Mouse (Mus musculus) heart, postnatal 0 days (tissue): ENCODE data around the gene Agbl4. TPM values are rescaled to one million over a fixed set of nuclear protein-coding genes. Genes with fewer than 3 reads are reported as not detected.

Source experiments
- ATAC-seq: fragments of 200-750 bp; cut with Nextera tagmentation; 2 replicates; pipeline ENCODE4 v1.8.0; 2017; ENCODE audit warnings: low read depth, moderate number of reproducible peaks, moderate library complexity; ENCODE audit not compliant: insufficient read depth
- DNase-seq: peaks from one replicate; pipeline ENCODE4 v3.0.0-alpha.2; 2016; ENCODE audit warnings: low spot score
- H3K27ac ChIP-seq: fragments of 300-500 bp; sonication (generic); 2 replicates; pipeline ENCODE4 v1.5.1; 2014; ENCODE audit warnings: low read depth, mild to moderate bottlenecking
- H3K27me3 ChIP-seq: fragments of 300-500 bp; sonication (generic); 2 replicates; pipeline ENCODE4 v1.6.1; 2014; ENCODE audit warnings: low read length, mixed read lengths; ENCODE audit not compliant: control insufficient read depth, insufficient read depth
- H3K36me3 ChIP-seq: fragments of 300-500 bp; sonication (generic); replicated peaks from 2 replicates; pipeline ENCODE4 v1.6.1; 2014; ENCODE audit warnings: low read length, mixed read lengths; ENCODE audit not compliant: control insufficient read depth, insufficient read depth
- H3K4me1 ChIP-seq: fragments of 300-500 bp; sonication (generic); 2 replicates; pipeline ENCODE4 v1.6.1; 2014; ENCODE audit warnings: antibody characterized with exemption; ENCODE audit not compliant: control insufficient read depth, insufficient read depth
- H3K4me2 ChIP-seq: fragments of 300-500 bp; sonication (generic); 2 replicates; pipeline ENCODE4 v1.6.1; 2014; ENCODE audit warnings: low read depth, mild to moderate bottlenecking, low read length, moderate library complexity
- H3K4me3 ChIP-seq: fragments of 300-500 bp; sonication (generic); 2 replicates; pipeline ENCODE4 v1.5.1; 2014; ENCODE audit warnings: low read depth, low read length
- H3K9ac ChIP-seq: fragments of 300-500 bp; sonication (generic); replicated peaks from 2 replicates; pipeline ENCODE4 v1.6.1; 2014; ENCODE audit warnings: low read depth, low read length, mixed read lengths
- H3K9me3 ChIP-seq: fragments of 300-500 bp; sonication (generic); replicated peaks from 2 replicates; pipeline ENCODE4 v1.6.1; 2016; ENCODE audit warnings: low read length; ENCODE audit not compliant: control insufficient read depth
- CTCF ChIP-seq: IDR thresholded peaks from 2 replicates; pipeline ENCODE4 v1.5.1; 2016; ENCODE audit warnings: antibody characterized with exemption, control low read depth, low read depth
- EP300 ChIP-seq: IDR thresholded peaks from 2 replicates; pipeline ENCODE4 v1.6.1; 2016; ENCODE audit warnings: antibody characterized with exemption, low read depth
- WGBS: fragments of 180-500 bp; shearing (Covaris S2); extraction: QIAGEN DNeasy Blood & Tissue Kit; methylation state at CpG from one replicate; pipeline ENCODE4 v1.1.7; 2014; 5-methylcytosine and 5-hydroxymethylcytosine counted together
- polyA plus RNA-seq: library from polyadenylated mRNA; unstranded; fragments of >200 nt; fragmentation: Nextera tagmentation; extraction: Ambion mirVana; gene quantifications from 2 replicates; pipeline ENCODE4 v1.2.1, GENCODE M21; 2015
- total RNA-seq: library from RNA; depleted of rRNA; stranded (reverse); fragments of >200 nt; gene quantifications from 2 replicates; pipeline ENCODE4 v1.2.3, GENCODE M21; 2014; ENCODE audit warnings: low replicate concordance

Agbl4 gene
- total and polyA plus RNA-seq, 2 experiments from 2014 or later, result 0.55 TPM; not detected in 1

GRCm38 (mm10) chr4:111308572-111309288 lies 911.3 kb downstream of the Agbl4 start:
- DNase-seq (no peak), ATAC-seq (no peak)
- Histone ChIP-seq H3K9ac (no peak overlapping the region), H3K4me1 (no peaks in the 10 kb centered on the region), H3K27me3 (no peaks in the 10 kb centered on the region), H3K4me2 (no peak overlapping the region), H3K4me3 (no peak overlapping the region), H3K36me3 (no peaks in the 10 kb centered on the region), H3K27ac (no peak overlapping the region), H3K9me3 (0 out of 2 replicates have a peak, but pooled peaks cover 6% of the 10 kb centered on the region)
- 58% methylated on average over 3 of the region's 3 CpGs for WGBS
- TF ChIP-seq EP300, result no peak
- TF ChIP-seq CTCF, result peak; percentile 47

DNA sequence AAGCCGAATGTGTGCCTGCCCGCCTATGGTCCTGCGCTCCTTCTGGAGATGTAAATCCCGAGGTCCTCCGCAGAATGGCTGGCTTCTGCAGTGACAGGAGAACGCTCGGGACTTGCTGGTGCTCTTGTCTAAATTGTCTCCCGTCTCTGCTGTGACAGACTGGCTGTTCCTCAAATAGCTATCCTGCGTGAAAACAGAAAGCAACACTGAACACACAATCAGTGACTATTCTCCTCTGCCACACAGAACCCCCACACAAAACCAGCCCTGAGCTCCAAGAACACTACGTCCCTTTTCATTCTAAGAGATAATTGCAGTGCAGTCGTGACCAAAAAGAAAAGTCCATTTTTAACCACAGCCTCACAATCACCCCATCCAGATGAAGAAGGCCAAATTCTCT lies 929.6 kb downstream of the Agbl4 start:
- Histone ChIP-seq H3K4me2 (no peak overlapping the region), H3K9ac (no peak overlapping the region), H3K27ac (no peak overlapping the region), H3K9me3 (no peaks in the 10 kb centered on the region), H3K36me3 (no peaks in the 10 kb centered on the region), H3K4me3 (no peak overlapping the region), H3K27me3 (no peaks in the 10 kb centered on the region), H3K4me1 (no peaks in the 10 kb centered on the region)
- 52% methylated on average over 11 of the region's 11 CpGs for WGBS
- ATAC-seq, result no peak
- DNase-seq, result no peak
- TF ChIP-seq CTCF (no peak), EP300 (no peak)

DNA sequence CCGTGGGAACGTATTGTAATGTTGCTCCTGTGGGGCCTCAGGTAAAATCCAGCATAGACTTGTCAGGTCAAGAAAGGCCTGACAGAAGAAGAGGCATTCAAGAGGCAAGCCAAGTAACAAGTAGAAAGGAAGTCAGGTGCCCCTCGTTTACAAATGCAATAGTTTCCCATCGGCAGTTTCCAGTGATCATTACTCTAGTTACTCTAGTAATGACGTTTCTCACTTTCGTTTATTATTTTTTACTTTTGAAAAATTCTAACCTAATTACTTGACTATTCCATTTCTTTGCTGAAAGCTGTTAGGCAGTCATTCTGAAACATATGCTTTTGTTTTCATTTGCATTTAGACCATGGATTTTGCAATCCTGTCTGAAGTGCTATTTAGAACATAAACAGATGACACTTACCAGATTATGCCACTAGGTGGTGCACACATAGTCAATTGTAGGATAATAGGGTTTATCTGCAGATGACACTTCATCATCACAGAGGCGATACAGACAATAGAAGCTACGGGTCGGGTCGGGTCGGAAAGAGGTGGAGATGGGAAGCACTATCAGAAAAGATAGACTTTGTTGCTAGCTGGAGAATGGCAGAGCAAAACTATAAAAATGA lies 930.4 kb downstream of the Agbl4 start:
- WGBS, result 48% methylated on average over 11 of the region's 11 CpGs
- Histone ChIP-seq H3K4me3 (no peak overlapping the region), H3K27me3 (no peaks in the 10 kb centered on the region), H3K27ac (no peak overlapping the region), H3K36me3 (no peaks in the 10 kb centered on the region), H3K9ac (no peak overlapping the region), H3K9me3 (no peaks in the 10 kb centered on the region), H3K4me1 (no peaks in the 10 kb centered on the region), H3K4me2 (no peak overlapping the region)
- DNase-seq (peak; percentile 33), ATAC-seq (no peak)
- TF ChIP-seq EP300 (no peak), CTCF (peak; percentile 78)

DNA sequence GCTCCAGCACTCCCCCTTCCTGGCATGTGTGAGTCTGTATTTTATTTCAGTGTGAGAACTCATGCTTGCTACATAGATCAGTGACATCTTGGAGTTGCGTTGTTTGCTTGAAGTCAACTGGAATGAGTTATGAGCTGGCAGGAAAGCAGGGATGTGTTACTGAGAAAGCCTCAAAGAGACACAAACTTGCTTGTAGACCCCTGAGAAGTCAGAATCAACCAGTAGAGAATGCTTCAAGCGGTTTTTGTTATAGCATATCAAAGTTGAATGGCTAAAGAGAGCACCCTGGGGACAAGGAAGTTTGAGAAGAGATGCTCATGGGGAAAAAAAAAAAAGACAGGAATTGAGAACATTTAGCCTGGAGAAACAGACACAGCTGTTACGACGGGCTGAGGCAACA lies 932.0 kb downstream of the Agbl4 start:
- DNase-seq (no peak), ATAC-seq (no peak)
- Histone ChIP-seq H3K9ac (no peak overlapping the region), H3K27me3 (no peaks in the 10 kb centered on the region), H3K4me2 (no peak overlapping the region), H3K9me3 (no peaks in the 10 kb centered on the region), H3K4me3 (no peak overlapping the region), H3K27ac (no peak overlapping the region), H3K36me3 (no peaks in the 10 kb centered on the region), H3K4me1 (no peaks in the 10 kb centered on the region)
- 82% methylated on average over 4 of the region's 4 CpGs for WGBS
- TF ChIP-seq EP300, result no peak
- TF ChIP-seq CTCF, result no peak

DNA sequence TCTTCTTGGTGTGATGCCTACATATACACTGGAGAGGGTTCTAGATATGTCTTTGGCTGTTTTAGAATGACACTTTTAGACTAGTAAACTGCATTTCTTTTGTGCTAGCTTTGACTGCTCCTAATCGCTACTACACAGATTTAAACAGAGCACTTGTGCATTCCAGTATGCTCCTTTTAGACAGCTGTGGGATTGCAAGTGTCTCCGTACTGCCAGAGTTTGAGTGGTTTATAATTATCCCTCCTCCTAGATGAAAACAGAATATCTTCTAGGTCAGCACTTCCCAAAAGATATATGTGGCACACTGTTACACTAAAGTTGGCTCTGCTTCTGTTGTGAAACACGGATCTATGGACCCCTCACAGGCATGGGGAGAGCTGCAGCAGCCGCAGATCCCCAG lies 935.4 kb downstream of the Agbl4 start:
- Histone ChIP-seq H3K27me3 (no peaks in the 10 kb centered on the region), H3K4me2 (no peak overlapping the region), H3K9me3 (no peaks in the 10 kb centered on the region), H3K4me3 (no peak overlapping the region), H3K4me1 (no peaks in the 10 kb centered on the region), H3K9ac (no peak overlapping the region), H3K36me3 (no peaks in the 10 kb centered on the region), H3K27ac (no peak overlapping the region)
- ATAC-seq, result no peak
- 46% methylated on average over 4 of the region's 4 CpGs for WGBS
- TF ChIP-seq CTCF (no peak), EP300 (no peak)
- DNase-seq, result no peak
